Mouse (Mus musculus): ENCODE results near the gene Bsdc1.
A peak's percentile ranks its signal among the peaks of the same experiment; 100 is the strongest.

Bsdc1 gene

GRCm38 (mm10) chr4:129479863-129480262 is 18.5 kb downstream of the Bsdc1 start:
- DNase-seq (ENCODE audit: low read depth, low spot score), result no peak

- no peak for DNase-seq (ENCODE audit: low read depth, low spot score)
Measured at GRCm38 (mm10) chr4:129481090-129481489, 19.7 kb downstream of the Bsdc1 start.

GRCm38 (mm10) chr4:129490972-129491880 is 29.8 kb downstream of the Bsdc1 start, which contains the start of the genes Tssk3 and Fam229a:
Gene Tssk3, minus strand, starts transcription at chr4:129491022.
Gene Fam229a, plus strand, starts transcription at chr4:129491190.
- peak; percentile 59 for DNase-seq (ENCODE audit: low read depth, low spot score)

GRCm38 (mm10) chr4:129494681-129495080 is 33.3 kb downstream of the Bsdc1 start:
- no peak for DNase-seq (ENCODE audit: low read depth, low spot score)

GRCm38 (mm10) chr4:129495672-129496562 is 34.5 kb downstream of the Bsdc1 start:
- DNase-seq (ENCODE audit: low read depth, low spot score), result no peak

GRCm38 (mm10) chr4:129496631-129497030 is 35.2 kb downstream of the Bsdc1 start:
- DNase-seq (ENCODE audit: low read depth, low spot score), result no peak

GRCm38 (mm10) chr4:129498941-129499340 is 37.6 kb downstream of the Bsdc1 start:
- no peak for DNase-seq (ENCODE audit: low read depth, low spot score)

GRCm38 (mm10) chr4:129500017-129500416 is 38.6 kb downstream of the Bsdc1 start:
- DNase-seq (ENCODE audit: low read depth, low spot score), result no peak

- DNase-seq (ENCODE audit: low read depth, low spot score), result peak; percentile 87
Measured at GRCm38 (mm10) chr4:129500607-129501566, 39.5 kb downstream of the Bsdc1 start.

- DNase-seq (ENCODE audit: low read depth, low spot score), result no peak
Measured at GRCm38 (mm10) chr4:129502327-129502888, 41.0 kb downstream of the Bsdc1 start.

- DNase-seq (ENCODE audit: low read depth, low spot score), result no peak
Measured at GRCm38 (mm10) chr4:129502901-129503444, 41.6 kb downstream of the Bsdc1 start.

- no peak for DNase-seq (ENCODE audit: low read depth, low spot score)
Measured at GRCm38 (mm10) chr4:129505511-129505910, 44.1 kb downstream of the Bsdc1 start.

GRCm38 (mm10) chr4:129507434-129508236 is 46.3 kb downstream of the Bsdc1 start:
- DNase-seq (ENCODE audit: low read depth, low spot score), result no peak

GRCm38 (mm10) chr4:129508237-129508515 is 46.8 kb downstream of the Bsdc1 start:
- DNase-seq (ENCODE audit: low read depth, low spot score), result no peak

- no peak for DNase-seq (ENCODE audit: low read depth, low spot score)
Measured at GRCm38 (mm10) chr4:129508834-129509600, 47.6 kb downstream of the Bsdc1 start.

GRCm38 (mm10) chr4:129509650-129510049 is 48.3 kb downstream of the Bsdc1 start:
- DNase-seq (ENCODE audit: low read depth, low spot score), result no peak

- DNase-seq (ENCODE audit: low read depth, low spot score), result no peak
Measured at GRCm38 (mm10) chr4:129510723-129511412, 49.5 kb downstream of the Bsdc1 start.

GRCm38 (mm10) chr4:129511413-129512096 is 50.2 kb downstream of the Bsdc1 start:
- DNase-seq (ENCODE audit: low read depth, low spot score), result no peak

Measured in mesoderm, embryonic 11.5 days (tissue).